Comparison of ENCODE assay signal across 13 mouse cellular contexts in genomic region chr10:57653297-57653696, GRCm38 (mm10).
"Had no signal": no experiment of that assay in that cellular context is flagged by ENCODE, and none has a peak within 500 bp of the region (broad histone marks: within the 10 kb centered on the region; RNA-seq: fewer than 3 reads in every experiment).

No protein-coding gene starts in this region.

- DNase-seq: kidney, postnatal 36 days; left cerebral cortex, postnatal 4 days; liver; lung, adult 18-20 months; lung, postnatal 10 days; lung, postnatal 4 days; midbrain, embryonic 14.5 days; right cerebral cortex, adult 18-20 months; right cerebral cortex, postnatal 14 days; right cerebral cortex, postnatal 4 days; thymus, adult 2 months; thymus, postnatal 14 days; thymus, postnatal 4 days had no signal
